Mouse (Mus musculus): ENCODE measurements around the gene Sbk1.

DNA sequence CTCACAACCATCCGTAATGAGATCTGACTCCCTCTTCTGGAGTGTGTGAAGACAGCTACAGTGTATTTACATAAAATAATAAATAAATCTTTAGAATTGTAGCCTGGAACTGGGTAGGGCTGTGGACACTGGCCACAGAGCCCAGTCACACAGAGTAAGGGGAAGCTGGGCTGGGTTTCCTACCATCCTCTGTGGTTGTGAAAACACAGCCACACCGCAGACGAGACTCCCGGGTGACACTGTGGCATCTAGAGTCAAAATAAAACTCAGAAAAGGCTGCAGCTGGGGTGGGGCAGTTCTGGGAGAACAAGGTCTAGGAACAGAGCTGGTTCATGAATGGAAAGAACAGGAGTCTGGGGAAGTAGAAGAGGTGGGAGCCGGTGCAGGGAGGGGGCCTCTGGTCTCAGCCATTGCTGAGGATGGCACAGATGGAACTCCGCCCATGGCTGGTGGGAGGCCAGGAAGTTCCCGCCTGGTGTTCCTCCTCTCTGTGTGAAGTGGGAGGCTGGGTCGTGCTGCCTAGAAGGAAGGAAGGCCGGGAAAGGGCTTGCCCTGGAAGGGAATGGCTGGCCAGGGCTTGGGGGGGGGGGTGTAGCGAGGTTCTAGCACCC, 15.2 kb downstream of the Sbk1 start:
- TF ChIP-seq CTCF (IDR thresholded peaks at IDR 0.05; ENCODE audit: insufficient read depth, low read length) (no peak), POLR2A (IDR thresholded peaks at IDR 0.05; ENCODE audit: borderline replicate concordance, extremely low read depth, low read depth, low read length) (peak; percentile 26; the same call in 1 of the 2 replicates)

All from lung, adult 2 months (tissue).